Mouse (Mus musculus) intestine, embryonic 14.5 days (tissue): ENCODE measurements around the gene Spryd3. TPM values are rescaled to one million over a fixed set of nuclear protein-coding genes. Genes with fewer than 3 reads are reported as not detected.
A peak's percentile ranks its signal among the peaks of the same experiment; 100 is the strongest.

ENCODE experiments used
- ATAC-seq: fragments of 200-750 bp; cut with Nextera tagmentation; replicated peaks from 2 replicates; pipeline ENCODE4 v1.8.0; 2017; ENCODE audit warnings: low read depth, moderate number of reproducible peaks, moderate TSS enrichment, moderate library complexity; ENCODE audit not compliant: low FRiP score, low TSS enrichment
- DNase-seq: peaks from one replicate; pipeline ENCODE4 v3.0.0-alpha.2; 2018; ENCODE audit warnings: low spot score
- H3K27ac ChIP-seq: fragments of 300-500 bp; sonication (generic); 2 replicates; pipeline ENCODE4 v1.5.1; 2014; ENCODE audit warnings: low read depth, mild to moderate bottlenecking, control low read depth
- H3K27me3 ChIP-seq: fragments of 300-500 bp; sonication (generic); replicated peaks from 2 replicates; pipeline ENCODE4 v1.6.1; 2014; ENCODE audit warnings: low read length, control low read depth; ENCODE audit not compliant: control insufficient read depth, insufficient read depth
- H3K36me3 ChIP-seq: fragments of 300-500 bp; sonication (generic); 2 replicates; pipeline ENCODE4 v1.6.1; 2014; ENCODE audit warnings: low read length, control low read depth; ENCODE audit not compliant: control insufficient read depth, insufficient read depth
- H3K4me1 ChIP-seq: fragments of 300-500 bp; sonication (generic); replicated peaks from 2 replicates; pipeline ENCODE4 v1.6.1; 2014; ENCODE audit warnings: low read length, control low read depth, mixed read lengths; ENCODE audit not compliant: control insufficient read depth, insufficient read depth
- H3K4me2 ChIP-seq: fragments of 300-500 bp; sonication (generic); 2 replicates; pipeline ENCODE4 v1.6.1; 2014; ENCODE audit warnings: low read length
- H3K4me3 ChIP-seq: fragments of 300-500 bp; sonication (generic); 2 replicates; pipeline ENCODE4 v1.5.1; 2014; ENCODE audit warnings: low read depth, low read length, control low read depth, mixed read lengths
- H3K9ac ChIP-seq: fragments of 300-500 bp; sonication (generic); 2 replicates; pipeline ENCODE4 v1.6.1; 2014; ENCODE audit warnings: mild to moderate bottlenecking, low read length
- H3K9me3 ChIP-seq: fragments of 300-500 bp; sonication (generic); 2 replicates; pipeline ENCODE4 v1.6.1; 2016; ENCODE audit warnings: low read length, control low read depth; ENCODE audit not compliant: control insufficient read depth
- WGBS: fragments of 180-500 bp; shearing (Covaris S2); extraction: QIAGEN DNeasy Blood & Tissue Kit; methylation state at CpG from one replicate; pipeline ENCODE4 v1.1.7; 2014; 5-methylcytosine and 5-hydroxymethylcytosine counted together
- polyA plus RNA-seq: library from polyadenylated mRNA; unstranded; fragments of >200 nt; fragmentation: Nextera tagmentation; extraction: Ambion mirVana; gene quantifications from 2 replicates; pipeline ENCODE4 v1.2.1, GENCODE M21; 2014

Gene Spryd3
- polyA plus RNA-seq, 1 experiment from 2014 or later: 16.1 TPM

DNA sequence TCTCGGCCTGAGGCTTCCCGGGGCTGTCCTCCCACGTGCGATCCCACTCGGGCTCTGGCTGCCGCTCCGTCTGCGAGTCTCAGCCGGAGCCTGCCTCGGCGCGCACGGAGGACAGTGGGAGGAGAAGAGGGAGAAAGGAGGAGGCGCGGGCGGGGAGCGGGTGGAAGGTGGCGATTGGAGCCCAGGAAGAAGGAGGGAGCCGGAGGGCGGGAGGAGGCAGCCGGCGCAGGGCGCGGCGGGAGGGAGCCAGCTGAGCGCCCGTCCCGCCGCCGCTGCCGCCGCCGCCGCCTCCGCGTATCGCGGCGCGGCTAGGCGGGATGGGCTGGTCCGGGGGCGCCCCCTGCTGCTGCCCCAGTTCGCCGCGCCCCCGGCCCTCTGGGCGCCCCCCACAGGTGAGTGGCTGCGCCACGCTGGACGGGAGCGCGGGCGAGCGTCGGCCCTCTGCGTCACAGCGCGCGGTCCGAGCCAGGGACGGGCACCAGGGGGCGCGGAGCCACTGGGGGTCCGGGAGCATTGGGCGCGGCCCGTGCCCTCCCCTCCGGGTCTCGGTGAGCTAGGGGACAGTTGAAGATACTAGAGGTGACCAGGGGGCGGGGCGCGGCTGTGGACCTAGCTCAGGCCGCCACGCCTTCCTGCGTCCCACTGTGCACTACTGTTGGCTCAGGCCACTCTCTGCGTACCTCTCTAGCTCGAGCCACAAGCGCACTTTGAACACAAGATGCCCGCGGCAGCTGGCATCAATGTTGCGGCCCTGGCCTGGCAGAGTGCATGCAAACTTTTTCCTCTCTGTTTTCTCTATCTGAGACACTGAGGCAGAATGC lies 35.7 kb downstream of the Spryd3 start, which contains the start of gene Tns2:
Gene Tns2 (plus strand): TSS at position 253 of the 821 bp plus-strand sequence.
- peaks cover 58% of the 10 kb centered on the region for H3K4me1 ChIP-seq

DNA sequence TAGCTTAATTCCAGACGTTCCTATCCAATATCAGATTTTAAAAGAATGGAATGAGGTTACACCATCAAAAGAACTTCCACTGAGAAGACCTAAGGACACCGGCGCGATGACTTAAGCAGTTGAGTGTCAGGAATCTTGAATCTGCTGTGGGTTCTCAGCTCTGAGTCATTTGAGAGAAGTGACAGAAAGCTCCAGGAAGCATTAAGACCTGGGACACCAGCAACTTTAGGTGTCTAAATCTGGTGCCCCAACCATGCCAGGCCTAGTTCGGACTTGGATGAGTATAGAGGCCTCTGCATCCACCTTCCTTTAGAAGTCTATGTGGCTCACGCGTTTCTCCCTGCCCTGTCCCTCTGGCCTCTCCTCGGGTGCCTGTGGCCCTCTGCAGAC lies 36.3 kb downstream of the Spryd3 start:
- Histone ChIP-seq H3K27ac (peak overlapping the region; percentile 85), H3K36me3 (peaks cover 33% of the 10 kb centered on the region), H3K4me1 (peaks cover 55% of the 10 kb centered on the region), H3K27me3 (no peaks in the 10 kb centered on the region), H3K9me3 (no peaks in the 10 kb centered on the region), H3K4me3 (peak overlapping the region; percentile 54), H3K4me2 (peak overlapping the region; percentile 80), H3K9ac (peak overlapping the region; percentile 62)
- no peak for ATAC-seq
- no peak for DNase-seq
- 21% methylated on average over 8 of the region's 8 CpGs for WGBS

More for the DNA sequence above, 35.7 kb downstream of the Spryd3 start, which contains the start of gene Tns2:
- Histone ChIP-seq H3K27ac (peak within 1 kb of the TSS; percentile 85), H3K4me3 (peak within 1 kb of the TSS; percentile 54), H3K27me3 (no peaks in the 10 kb centered on the region), H3K9ac (peak within 1 kb of the TSS; percentile 62), H3K9me3 (no peaks in the 10 kb centered on the region), H3K36me3 (peaks cover 27% of the 10 kb centered on the region), H3K4me2 (peak within 1 kb of the TSS; percentile 80)
- DNase-seq (peak; percentile 89), ATAC-seq (peak; percentile 64)
- WGBS: 1% methylated on average over 59 of the region's 82 CpGs

GRCm38 (mm10) chr15:102099260-102099659 lies 36.8 kb downstream of the Spryd3 start:
- peaks cover 50% of the 10 kb centered on the region for H3K4me1 ChIP-seq
- H3K36me3 ChIP-seq: peaks cover 38% of the 10 kb centered on the region
- no peaks in the 10 kb centered on the region for H3K27me3 ChIP-seq
- H3K4me2 ChIP-seq: peak overlapping the region; percentile 80
- peak overlapping the region; percentile 85 for H3K27ac ChIP-seq
- DNase-seq (no peak), ATAC-seq (no peak)
- H3K9ac ChIP-seq: no peak overlapping the region
- 34% methylated on average over 5 of the region's 5 CpGs for WGBS
- peak overlapping the region; percentile 54 for H3K4me3 ChIP-seq
- no peaks in the 10 kb centered on the region for H3K9me3 ChIP-seq

DNA sequence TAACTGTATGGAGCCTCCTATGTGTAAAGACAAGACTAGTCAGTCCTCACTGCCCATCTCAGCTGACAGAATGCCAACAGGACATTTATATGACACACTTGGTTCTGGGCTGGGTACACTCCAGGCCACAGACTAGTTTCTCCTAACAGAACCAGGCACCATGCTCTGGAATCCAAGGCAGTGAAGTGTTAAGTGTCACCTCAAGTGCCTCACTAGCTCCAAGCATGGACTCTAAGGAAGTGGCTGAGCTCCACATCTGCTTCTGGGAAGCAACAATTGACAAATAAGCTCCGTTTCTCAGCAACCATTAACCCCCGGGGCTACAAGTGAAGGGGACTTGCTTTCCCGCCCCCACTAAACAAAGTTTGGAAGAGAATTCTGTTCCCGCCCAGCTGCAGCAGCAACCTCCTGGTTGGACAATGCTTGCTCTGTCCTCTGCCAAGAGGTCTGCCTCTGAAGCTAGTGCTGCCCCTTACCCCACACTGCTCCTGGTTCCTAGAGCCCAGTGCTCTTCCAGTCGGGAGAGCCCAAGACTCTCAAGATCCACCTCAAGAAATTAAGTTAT lies 38.0 kb downstream of the Spryd3 start:
- ATAC-seq (no peak), DNase-seq (no peak)
- no peak overlapping the region for H3K4me2 ChIP-seq
- H3K36me3 ChIP-seq: peaks cover 50% of the 10 kb centered on the region
- H3K4me1 ChIP-seq: peaks cover 38% of the 10 kb centered on the region
- no peak overlapping the region for H3K27ac ChIP-seq
- WGBS: 41% methylated on average over 5 of the region's 5 CpGs
- H3K9me3 ChIP-seq: no peaks in the 10 kb centered on the region
- no peaks in the 10 kb centered on the region for H3K27me3 ChIP-seq
- no peak overlapping the region for H3K9ac ChIP-seq
- no peak overlapping the region for H3K4me3 ChIP-seq

- Histone ChIP-seq H3K9me3 (no peaks in the 10 kb centered on the region), H3K4me3 (no peak overlapping the region), H3K36me3 (peaks cover 57% of the 10 kb centered on the region), H3K27ac (0 out of 2 replicates have a peak overlapping the region, but pooled peaks have one; percentile 22), H3K27me3 (no peaks in the 10 kb centered on the region), H3K4me2 (no peak overlapping the region), H3K4me1 (peaks cover 30% of the 10 kb centered on the region), H3K9ac (no peak overlapping the region)
- DNase-seq (no peak), ATAC-seq (no peak)
- WGBS: 71% methylated on average over 8 of the region's 8 CpGs
These were observed 38.7 kb downstream of the Spryd3 start for GRCm38 (mm10) chr15:102097147-102097915.

GRCm38 (mm10) chr15:102094988-102095387 lies 41.0 kb downstream of the Spryd3 start:
- Histone ChIP-seq H3K9ac (no peak overlapping the region), H3K27ac (no peak overlapping the region), H3K4me1 (peaks cover 18% of the 10 kb centered on the region), H3K27me3 (no peaks in the 10 kb centered on the region), H3K9me3 (no peaks in the 10 kb centered on the region), H3K4me3 (no peak overlapping the region), H3K36me3 (peaks cover 80% of the 10 kb centered on the region), H3K4me2 (no peak overlapping the region)
- ATAC-seq: no peak
- 83% methylated on average over 16 of the region's 16 CpGs for WGBS
- no peak for DNase-seq

GRCm38 (mm10) chr15:102094157-102094556 lies 41.9 kb downstream of the Spryd3 start:
- Histone ChIP-seq H3K36me3 (peaks cover 89% of the 10 kb centered on the region), H3K9ac (no peak overlapping the region), H3K4me3 (no peak overlapping the region), H3K27me3 (no peaks in the 10 kb centered on the region), H3K27ac (no peak overlapping the region), H3K4me2 (no peak overlapping the region), H3K4me1 (peaks cover 10% of the 10 kb centered on the region), H3K9me3 (no peaks in the 10 kb centered on the region)
- WGBS: 28% methylated on average over 2 of the region's 2 CpGs
- DNase-seq (no peak), ATAC-seq (no peak)

DNA sequence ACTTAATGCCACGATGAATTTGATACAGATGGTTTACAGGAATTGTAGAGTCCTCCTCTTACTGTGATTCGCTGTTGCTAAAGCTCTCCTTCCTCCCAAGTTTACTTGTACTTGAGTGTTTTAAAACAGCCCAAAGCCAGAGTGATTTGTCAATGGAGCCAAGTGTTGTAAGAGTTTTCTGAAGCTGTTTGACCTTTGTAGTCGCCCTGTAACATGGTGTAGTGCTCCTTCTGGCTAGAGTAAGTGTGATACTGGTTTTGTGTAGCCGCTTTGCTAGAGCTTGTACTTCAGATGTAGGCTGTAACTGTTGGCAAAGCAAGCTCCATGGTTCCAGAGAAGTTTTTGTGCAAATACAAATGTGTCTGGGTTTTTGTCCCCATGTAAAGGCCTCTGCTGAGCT lies 43.8 kb downstream of the Spryd3 start:
- H3K27ac ChIP-seq: no peak overlapping the region
- H3K4me2 ChIP-seq: no peak overlapping the region
- no peak for DNase-seq
- H3K27me3 ChIP-seq: no peaks in the 10 kb centered on the region
- H3K4me3 ChIP-seq: no peak overlapping the region
- H3K4me1 ChIP-seq: no peaks in the 10 kb centered on the region; the same call in 1 of the 2 replicates
- no peak overlapping the region for H3K9ac ChIP-seq
- no peak for ATAC-seq
- peaks cover 97% of the 10 kb centered on the region for H3K36me3 ChIP-seq
- no peaks in the 10 kb centered on the region for H3K9me3 ChIP-seq
- WGBS: 83% methylated on average over 4 of the region's 4 CpGs
